In the genomic region with DNA sequence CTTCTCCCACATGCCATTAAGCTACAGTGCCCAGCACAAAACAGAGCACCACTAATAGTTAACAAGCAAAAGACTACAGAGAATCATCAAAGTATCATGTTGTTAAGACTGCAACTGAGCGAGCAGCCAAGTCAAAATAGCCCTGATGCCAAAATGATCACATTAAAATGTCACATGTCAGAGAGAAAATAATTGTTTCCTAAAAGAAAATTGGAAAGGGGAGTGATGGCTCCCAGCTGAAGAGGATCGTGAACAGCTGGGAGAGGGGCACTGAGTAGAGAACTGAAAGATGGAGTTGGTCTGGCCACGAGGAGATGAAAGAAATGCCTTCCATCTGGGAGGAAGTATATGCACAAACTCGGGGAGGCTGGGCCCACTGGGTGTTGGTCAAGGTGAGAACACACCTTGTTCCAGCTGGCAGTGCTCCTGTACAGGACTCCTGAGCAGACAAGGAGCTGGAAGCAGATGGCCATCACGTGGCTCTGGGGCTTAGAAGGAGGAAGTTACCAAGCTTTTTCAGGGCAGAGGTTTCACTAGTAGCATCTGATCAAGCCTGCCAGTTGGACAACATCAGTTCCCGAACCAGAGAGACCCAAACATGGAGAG, we compare ENCODE assay signal across 18 mouse cellular contexts. TPM values are rescaled to one million over a fixed set of nuclear protein-coding genes. Genes with fewer than 3 reads are reported as not detected.
DNase-seq lines count a peak whose midpoint lies in the region; ATAC-seq lines count a peak whose summit lies in the region.
"Had no signal": no experiment of that assay in that cellular context is flagged by ENCODE, and none has a peak within 500 bp of the region (broad histone marks: within the 10 kb centered on the region; RNA-seq: fewer than 3 reads in every experiment).

No protein-coding gene starts in this region.

- no peak overlapping the region for H3K4me3 ChIP-seq in stomach, embryonic 16.5 days (replicated peaks; ENCODE audit: low read length)
- H3K4me3 ChIP-seq: forebrain, embryonic 15.5 days; heart, embryonic 10.5 days; hindbrain, embryonic 12.5 days; lung, embryonic 15.5 days had no signal

- H3K4me1 ChIP-seq in stomach, embryonic 16.5 days (ENCODE audit: control insufficient read depth, insufficient read depth, low read length) = peaks cover 7% of the 10 kb centered on the region; the same call in 1 of the 2 replicates
- H3K4me1 ChIP-seq: forebrain, embryonic 15.5 days; heart, embryonic 10.5 days; hindbrain, embryonic 12.5 days had no signal

- H3K4me2 ChIP-seq in stomach, embryonic 16.5 days (ENCODE audit: low read depth, low read length) = no peak overlapping the region
- H3K4me2 ChIP-seq: forebrain, embryonic 15.5 days; hindbrain, embryonic 12.5 days; liver, embryonic 11.5 days; lung, embryonic 15.5 days had no signal

- 26% methylated on average over 6 of the region's 6 CpGs for WGBS in large intestine, adult 2 months
- 53% methylated on average over 6 of the region's 6 CpGs for WGBS in stomach, embryonic 16.5 days

- H3K27ac ChIP-seq in stomach, embryonic 16.5 days (ENCODE audit: low read length) = peak overlapping the region; percentile 39
- H3K27ac ChIP-seq: forebrain, embryonic 15.5 days; heart, embryonic 10.5 days; hindbrain, embryonic 12.5 days had no signal

- H3K27me3 ChIP-seq in stomach, embryonic 16.5 days (ENCODE audit: control insufficient read depth, insufficient read depth, low read length) = no peaks in the 10 kb centered on the region
- H3K27me3 ChIP-seq: forebrain, embryonic 15.5 days; hindbrain, embryonic 12.5 days; lung, embryonic 15.5 days had no signal

- H3K36me3 ChIP-seq in stomach, embryonic 16.5 days (ENCODE audit: control insufficient read depth, insufficient read depth, low read length) = no peaks in the 10 kb centered on the region
- H3K36me3 ChIP-seq: forebrain, embryonic 15.5 days; heart, embryonic 10.5 days; hindbrain, embryonic 12.5 days; lung, embryonic 15.5 days had no signal

- DNase-seq in kidney, postnatal 4 days = peak; percentile 47 to 59
- DNase-seq in kidney, adult 11 months = no peak
- peak; percentile 95 for DNase-seq in large intestine, adult 2 months (ENCODE audit: low read depth, low spot score)
- peak; percentile 32 for DNase-seq in lung, postnatal 10 days
- DNase-seq in cerebellum, adult 9-11 months = no peak
- DNase-seq in frontal cortex, postnatal 10 days (ENCODE audit: low spot score in 2 of 2) = no peak
- no peak for DNase-seq in embryo, embryonic 11 days
- DNase-seq: adrenal gland, adult 8-10 months; cerebellum, postnatal 14 days; gastrocnemius, postnatal 36 days; thymus, postnatal 4 days had no signal

- ATAC-seq in stomach, embryonic 16.5 days (ENCODE audit: insufficient read depth, low FRiP score) = peak; percentile 81
- ATAC-seq: forebrain, embryonic 15.5 days; inflammation-experienced regulatory T-cells, adult 6 months had no signal

- no peaks in the 10 kb centered on the region for H3K9me3 ChIP-seq in stomach, embryonic 16.5 days (replicated peaks; ENCODE audit: control insufficient read depth, low read length)
- H3K9me3 ChIP-seq: forebrain, embryonic 15.5 days; heart, embryonic 10.5 days; hindbrain, embryonic 12.5 days; lung, embryonic 15.5 days had no signal

- H3K9ac ChIP-seq in stomach, embryonic 16.5 days (ENCODE audit: low read length) = no peak overlapping the region
- H3K9ac ChIP-seq: forebrain, embryonic 15.5 days; hindbrain, embryonic 12.5 days; lung, embryonic 15.5 days had no signal

RNA-seq across cellular contexts. Expression of gene Tc2n, which starts 41.2 kb away (rescaled TPM):
- polyA plus RNA-seq in large intestine, adult 2 months (2012; rRNA removed) = 0.70 and 0.99 TPM in 2 replicates
- 4.5 and 5.1 TPM in 2 replicates for polyA plus RNA-seq in stomach, embryonic 16.5 days (2015; fragmentation: Nextera tagmentation; extraction: Ambion mirVana)

RNA-seq across cellular contexts. Expression of gene Fbln5, which starts 59.3 kb away (rescaled TPM):
- 17.2 and 27.3 TPM in 2 replicates for polyA plus RNA-seq in large intestine, adult 2 months (2012; rRNA removed)
- polyA plus RNA-seq in stomach, embryonic 16.5 days (2015; fragmentation: Nextera tagmentation; extraction: Ambion mirVana) = 66.9 and 78.3 TPM in 2 replicates
- polyA plus RNA-seq: inflammation-experienced regulatory T-cells, adult 6 months had no signal

Comparison
In these comparisons a context has a peak if more than half of its experiments do, and no peak if none do; other contexts are left out.
1. DNase-seq: peak in kidney, postnatal 4 days (2 of 2), large intestine, adult 2 months (single experiment) and lung, postnatal 10 days (single experiment); none in kidney, adult 11 months (single experiment), cerebellum, adult 9-11 months (single experiment), frontal cortex, postnatal 10 days (0 of 2) and embryo, embryonic 11 days (single experiment).